Mouse (Mus musculus) spleen, postnatal 14 days (tissue): Measurements from ENCODE around the gene S100a2.

Experiments
- DNase-seq, 2 experiments: peaks; one replicate each; pipeline ENCODE4 v3.0.0; 2021 to 2022; ENCODE audit warnings: low spot score in 2 of 2

S100a2 gene

DNA sequence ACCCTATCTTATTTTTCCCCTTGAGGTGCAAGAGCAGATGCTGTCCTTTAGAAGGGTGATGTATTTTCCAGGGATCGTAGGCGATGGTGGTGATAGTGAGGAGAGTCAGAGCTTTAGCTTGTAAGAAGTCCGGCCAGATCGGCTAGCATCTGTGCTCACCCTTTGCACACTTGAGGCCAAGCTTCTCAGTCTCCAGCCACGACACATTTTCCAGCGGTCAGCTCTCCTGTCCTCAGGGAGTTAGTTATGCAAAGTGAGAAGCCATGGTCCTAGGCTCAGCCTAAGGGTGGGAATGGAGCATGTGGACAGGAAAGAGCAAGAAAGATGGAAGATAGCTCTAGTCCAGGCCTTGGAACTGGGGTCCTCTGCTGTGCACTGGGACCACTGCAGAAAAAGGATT, 6.8 kb downstream of the S100a2 start:
- no peak for DNase-seq

DNA sequence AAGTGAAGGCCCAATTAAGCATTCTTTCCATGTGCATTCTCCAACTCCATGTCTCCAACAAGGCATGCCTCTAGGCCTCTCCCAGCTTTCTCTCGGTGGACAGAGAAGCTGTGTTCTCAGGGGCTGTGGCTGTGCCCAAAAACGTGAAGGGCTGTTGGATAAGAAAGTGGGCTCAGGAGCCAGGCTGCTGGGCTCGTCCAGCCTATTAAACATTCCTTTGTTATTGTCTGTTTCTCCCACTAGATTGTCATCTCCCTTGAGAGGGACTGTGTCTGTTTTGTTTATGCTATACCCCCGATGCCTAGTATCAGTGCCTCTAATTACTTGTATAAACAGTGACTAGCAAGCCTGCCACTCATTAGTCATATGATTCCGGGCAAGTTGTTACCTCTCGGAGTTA, 7.7 kb downstream of the S100a2 start:
- no peak for DNase-seq

DNA sequence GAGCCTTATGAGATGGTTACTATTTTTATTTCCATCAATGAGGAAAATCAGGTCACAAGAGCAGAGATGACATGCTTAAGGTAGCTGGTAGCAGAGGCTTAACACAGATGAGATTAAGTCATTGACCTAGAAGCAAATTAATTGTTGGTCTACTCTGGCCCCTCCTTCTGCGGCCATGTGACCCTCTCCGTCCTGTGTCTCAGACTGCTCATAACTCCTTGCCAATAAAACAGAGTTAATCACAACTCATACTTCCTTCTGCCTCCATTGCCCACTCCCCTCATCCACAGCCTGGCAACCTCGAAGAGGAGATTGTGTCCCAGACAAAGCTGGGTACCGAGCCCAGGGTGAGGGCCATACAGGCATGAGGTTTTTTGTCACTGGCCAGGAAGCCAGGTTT, 8.2 kb downstream of the S100a2 start:
- no peak for DNase-seq

DNA sequence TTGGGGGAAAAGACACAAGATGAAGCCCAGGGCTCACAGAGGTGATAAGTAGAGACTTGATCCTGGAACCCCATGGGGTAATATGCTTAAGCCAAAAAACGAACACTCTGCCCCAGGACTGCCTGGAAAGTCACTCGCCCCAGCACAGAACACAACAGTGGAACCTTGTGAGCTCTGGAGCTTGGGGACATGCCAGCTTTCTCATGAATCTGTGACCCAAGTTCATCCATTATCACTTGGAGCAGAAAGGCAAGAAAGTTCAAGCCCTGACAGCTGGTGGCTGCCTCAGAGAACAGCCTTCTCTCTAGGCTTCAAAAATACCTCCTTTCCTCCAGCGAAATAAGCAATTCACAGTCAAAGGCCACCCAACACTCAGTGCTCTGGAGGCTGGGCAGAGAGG, 9.4 kb downstream of the S100a2 start:
- no peak for DNase-seq

DNA sequence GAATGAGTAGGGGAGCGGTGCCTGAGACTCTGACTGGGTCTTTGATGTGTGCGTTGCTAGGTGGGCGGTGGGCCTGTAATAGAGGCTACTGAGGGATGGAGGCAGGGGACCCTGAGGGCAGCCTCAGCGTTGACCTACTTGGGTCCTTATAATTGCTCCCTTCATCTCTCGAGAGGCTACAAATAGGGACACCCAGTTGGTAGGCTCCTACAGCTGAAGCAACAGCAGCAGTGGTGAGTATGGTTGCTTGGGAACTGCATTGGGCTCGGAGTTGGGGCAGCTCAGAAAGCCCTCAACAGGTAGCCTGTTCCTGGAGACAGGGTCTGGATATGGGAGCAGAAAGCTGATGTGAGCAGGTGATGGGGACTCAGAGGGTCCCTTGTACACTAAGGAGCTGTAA, 10.0 kb downstream of the S100a2 start:
- DNase-seq = no peak

DNA sequence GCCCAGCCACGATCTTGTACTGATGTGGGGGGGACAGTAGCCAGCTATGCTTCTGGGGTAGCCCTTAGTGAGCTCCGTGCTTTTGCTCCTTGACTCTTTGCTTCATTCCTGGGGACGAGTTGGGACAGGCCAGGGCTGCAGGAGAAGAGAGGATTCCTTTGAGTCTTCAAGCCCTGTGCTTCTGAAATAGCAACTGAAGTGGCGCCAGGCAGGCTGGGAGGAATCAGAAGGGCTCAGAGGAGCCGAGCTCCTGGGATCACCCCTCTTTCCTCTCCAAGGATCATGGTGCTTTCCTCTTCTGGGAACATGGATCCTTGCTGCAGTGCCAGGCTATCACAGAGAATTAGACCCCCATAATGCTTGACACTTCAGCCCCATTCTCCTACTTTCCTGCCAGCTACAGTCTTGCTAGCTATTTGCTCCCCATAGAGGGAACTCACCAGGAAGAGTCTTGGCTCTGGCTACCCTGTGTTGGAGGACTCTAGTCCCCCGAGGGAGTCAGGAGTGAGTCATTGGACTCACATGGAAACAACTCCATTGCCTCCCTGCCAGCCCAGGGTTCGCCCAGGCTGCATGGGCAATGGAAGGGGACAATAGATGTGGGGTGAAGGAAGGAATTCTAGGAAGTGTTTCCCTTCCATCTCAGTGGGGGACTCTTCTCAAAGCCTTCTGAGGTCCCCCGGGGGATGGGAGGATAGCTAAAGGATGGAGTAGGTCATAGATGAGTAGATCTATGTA, 10.6 kb downstream of the S100a2 start:
- DNase-seq = no peak

DNA sequence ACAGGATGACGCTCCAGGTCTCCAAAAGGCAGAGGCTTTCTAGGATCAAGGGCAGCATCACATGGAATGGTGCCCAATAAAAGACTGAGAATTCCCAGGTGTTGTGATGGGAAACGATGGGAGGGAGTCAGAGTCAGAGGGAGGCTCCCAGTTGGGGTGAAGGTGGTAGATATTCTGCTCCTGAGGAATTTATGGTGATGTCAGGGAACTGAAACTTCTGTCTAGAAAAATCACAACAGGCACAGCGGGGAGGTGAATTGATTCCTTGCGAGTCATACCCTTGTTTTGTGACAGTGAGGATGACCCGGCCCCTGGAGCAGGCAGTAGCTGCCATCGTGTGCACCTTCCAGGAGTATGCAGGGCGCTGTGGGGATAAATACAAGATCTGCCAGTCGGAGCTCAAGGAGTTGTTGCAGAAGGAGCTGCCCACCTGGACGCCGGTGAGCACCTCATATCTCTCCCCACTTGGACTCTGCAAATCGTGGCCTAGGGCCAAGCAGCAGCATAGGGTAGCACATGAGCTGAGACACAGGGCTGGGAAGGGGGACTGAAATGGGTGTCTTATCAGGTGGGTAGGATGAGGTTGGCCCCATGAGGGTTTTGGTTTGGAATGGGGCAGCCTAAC, 11.6 kb downstream of the S100a2 start, which contains the start of gene Gm42674:
Gene Gm42674 (plus strand): TSS at position 419 of the 625 bp plus-strand sequence.
- no peak for DNase-seq

DNA sequence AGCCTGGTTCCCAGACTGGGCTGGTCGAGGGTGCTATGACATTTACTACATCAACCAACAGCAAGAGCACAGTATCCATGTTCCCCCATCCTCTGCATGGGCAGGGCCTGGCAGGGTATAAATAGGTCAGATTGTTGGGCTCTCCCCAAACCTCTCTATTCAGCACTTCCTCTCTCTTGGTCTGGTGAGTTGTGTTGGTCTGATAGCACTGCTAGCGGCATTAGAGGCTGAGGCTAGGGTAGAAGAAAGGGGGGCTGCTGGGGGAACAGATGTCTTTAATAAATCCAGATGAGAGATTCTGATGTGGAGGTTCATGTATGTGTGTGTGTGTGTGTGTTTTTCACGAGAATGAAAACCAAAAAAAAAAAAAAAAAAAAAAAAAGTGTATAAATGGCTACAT, 13.6 kb downstream of the S100a2 start, which contains the start of gene S100a4:
Gene S100a4 (plus strand): TSS at position 149 of the 400 bp plus-strand sequence.
- DNase-seq = no peak

DNA sequence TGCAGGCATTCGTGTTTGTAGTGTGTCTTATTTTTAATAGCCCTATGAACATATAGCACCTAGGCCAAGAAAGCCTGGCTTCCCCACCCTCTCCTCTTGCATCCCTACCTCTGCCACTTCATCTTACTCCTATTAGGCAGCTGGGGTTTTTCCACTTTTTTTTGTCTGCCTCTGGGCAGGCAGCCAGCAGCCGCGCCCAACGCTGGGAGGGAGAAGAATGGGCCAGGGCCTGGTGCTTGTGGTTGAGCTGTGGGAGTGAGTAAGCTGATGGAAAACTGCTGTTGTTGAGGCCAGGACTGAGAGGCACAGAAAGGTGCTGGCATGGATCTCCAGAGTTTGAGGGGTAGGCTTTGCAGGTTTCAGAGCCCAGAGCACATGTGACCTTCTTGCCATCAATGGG, 14.4 kb downstream of the S100a2 start:
- no peak for DNase-seq

DNA sequence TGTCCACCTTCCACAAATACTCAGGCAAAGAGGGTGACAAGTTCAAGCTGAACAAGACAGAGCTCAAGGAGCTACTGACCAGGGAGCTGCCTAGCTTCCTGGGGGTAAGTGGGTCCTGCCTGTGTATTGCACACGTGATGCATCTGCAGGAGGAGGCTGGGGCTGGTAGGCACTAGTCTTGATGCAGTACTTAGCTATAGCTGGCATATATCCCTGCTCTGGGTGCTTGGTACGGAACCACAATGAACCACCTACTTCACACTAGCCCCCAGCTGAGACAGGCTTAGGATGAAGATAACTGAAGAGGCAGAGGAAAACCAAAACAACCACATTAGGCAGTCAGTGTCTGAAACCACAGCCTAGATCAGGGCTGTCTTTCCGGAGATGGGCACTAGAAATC, 15.0 kb downstream of the S100a2 start:
- DNase-seq = no peak

DNA sequence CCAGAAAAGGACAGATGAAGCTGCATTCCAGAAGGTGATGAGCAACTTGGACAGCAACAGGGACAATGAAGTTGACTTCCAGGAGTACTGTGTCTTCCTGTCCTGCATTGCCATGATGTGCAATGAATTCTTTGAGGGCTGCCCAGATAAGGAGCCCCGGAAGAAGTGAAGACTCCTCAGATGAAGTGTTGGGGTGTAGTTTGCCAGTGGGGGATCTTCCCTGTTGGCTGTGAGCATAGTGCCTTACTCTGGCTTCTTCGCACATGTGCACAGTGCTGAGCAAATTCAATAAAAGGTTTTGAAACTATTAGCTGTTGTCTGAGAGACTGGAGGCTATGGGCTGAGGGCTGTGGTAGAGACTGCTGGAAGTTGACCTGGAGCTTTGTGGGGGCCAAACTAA, 15.7 kb downstream of the S100a2 start:
- no peak for DNase-seq

DNA sequence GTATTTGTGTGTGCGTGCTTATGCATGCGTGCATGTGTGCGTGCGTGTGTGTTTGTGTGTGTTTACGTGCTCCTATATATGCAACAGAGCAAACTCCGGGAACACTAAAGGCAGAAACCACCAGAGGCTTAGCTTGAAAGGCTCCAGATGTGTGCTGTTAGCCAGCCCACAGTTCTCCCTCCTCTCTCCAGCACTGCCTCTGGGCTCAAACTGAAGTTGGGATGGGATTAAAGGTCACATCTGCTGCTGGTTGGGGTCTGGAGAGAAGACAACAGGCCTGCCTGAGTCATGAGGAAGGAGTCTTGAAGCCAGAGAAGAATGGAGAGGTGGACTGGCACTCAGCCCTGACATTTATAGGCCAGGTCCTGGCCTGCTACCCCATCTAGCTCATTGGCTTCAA, 16.1 kb downstream of the S100a2 start:
- DNase-seq = no peak

DNA sequence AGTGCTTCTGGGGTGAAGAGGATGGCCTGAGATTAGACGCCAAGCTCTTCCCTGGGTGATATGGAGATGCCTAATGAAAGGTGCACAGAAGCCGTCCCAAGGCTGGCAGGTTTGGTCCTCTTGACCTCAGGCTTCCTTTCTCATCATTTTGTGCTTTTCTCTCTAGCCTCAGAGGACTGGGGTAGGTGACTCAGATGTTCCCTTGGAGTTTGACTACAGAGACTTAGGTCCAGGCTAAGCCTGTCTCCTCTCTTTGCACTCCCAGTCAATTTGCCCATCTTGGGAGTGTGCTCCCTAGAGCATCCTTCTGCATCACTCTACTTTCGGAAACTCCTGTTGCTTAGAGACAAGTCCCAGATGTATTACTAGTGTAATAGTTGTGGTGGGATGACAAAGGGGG, 17.3 kb downstream of the S100a2 start:
- no peak for DNase-seq

DNA sequence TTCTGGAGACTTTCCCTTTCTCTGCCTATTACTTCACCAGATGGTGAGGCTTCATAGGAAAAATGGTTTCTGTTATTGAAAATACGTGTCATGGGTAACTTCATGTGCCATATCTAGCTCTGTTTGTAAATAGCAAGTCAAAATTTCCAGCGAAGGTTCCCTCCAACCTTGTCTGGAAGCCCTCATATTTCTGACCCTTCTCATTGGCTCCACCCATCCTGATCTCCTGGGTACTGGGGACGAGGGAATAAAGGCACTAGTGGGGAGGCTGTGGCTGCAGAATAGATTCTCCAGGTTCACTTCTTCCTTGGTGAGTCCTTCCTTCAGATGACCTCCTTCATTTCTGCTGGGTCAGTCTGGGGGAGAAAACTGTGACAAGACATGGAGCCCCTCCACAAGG, 18.2 kb downstream of the S100a2 start, which contains the start of gene S100a5:
Gene S100a5 (plus strand): TSS at position 301 of the 400 bp plus-strand sequence.
- DNase-seq = no peak

DNA sequence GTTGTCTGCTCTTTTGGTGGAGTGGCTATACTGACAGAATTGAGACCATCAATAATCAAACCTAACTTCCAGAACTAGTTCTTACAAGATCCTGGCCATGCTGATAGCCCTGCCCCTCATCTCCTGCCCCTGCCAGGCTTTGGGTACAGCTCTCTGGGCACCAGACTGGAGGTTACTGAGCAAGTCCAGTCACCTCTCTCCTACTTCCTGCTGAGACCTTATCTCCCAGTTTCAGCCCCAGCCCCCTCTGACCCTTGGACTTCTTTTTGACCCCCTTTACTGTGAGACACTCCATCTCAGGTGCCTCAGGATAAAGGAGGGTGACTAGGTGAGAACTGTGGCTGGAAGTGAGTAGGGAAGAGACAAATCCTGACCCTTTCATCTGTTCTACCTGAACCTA, 19.1 kb downstream of the S100a2 start:
- no peak for DNase-seq

DNA sequence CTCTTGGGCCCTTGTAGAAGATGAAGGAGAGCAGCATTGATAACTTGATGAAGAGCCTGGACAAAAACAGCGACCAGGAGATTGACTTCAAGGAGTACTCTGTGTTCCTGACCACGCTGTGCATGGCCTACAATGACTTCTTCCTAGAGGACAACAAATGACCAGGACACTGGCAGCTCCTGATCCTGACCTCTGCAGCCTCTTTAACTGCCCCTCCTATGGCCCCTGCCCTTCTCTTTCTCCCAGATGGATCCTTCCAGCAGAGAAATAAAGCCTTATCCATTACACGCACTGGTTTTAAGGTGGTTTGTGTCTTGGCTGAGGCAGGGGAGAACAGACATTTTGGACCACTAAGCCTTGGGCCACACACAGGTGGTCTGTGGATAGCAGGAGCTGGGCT, 21.4 kb downstream of the S100a2 start:
- no peak for DNase-seq

DNA sequence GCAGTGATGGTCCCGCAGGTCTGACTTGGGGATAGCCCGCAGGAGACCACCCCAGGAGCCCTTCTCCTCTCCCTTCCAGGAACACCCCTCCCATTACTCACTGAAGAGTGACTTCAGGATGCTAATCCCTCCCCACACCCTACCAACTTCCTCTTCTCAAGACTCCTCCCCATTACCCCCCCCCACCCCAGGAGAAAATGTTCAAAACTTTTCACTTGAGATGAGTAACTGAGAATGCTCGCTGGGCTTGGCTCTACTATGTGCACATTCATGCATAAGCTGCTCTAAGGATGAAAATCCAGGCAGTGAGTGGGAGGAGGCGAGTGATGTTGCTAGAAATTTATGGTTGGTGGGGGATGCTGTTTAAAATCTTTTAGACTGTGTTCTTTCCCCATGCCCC, 22.0 kb downstream of the S100a2 start:
- DNase-seq = no peak

DNA sequence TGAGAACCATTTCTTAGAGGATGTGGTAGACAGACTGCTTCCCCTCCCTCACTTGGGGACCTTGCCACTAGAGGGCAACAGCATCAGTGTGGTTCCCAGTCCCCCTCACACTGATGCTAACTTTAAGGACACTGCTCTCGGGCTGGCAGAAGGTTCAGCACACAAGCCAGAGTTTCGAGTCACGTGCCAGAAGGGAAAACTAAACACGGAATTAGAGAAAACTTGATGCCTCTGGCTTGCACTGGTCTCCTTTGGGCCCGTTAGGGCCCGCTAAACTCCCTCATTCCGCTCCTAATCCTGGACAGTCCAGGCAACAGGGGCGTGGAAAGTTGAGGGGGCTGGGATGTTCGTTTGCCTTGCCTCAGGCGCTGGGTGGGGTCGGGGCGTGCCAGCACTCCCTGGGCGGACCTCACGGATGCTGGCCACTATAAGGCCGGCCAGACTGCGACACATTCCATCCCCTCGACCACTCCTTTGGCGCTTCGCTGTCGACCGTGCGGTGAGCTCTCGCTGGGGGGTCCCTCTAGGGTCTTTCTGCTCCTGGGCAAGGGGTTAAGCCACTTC, 22.8 kb downstream of the S100a2 start, which contains the start of gene S100a6:
Gene S100a6 (plus strand): TSS at position 155 of the 564 bp plus-strand sequence.
- DNase-seq = peak; percentile 48 to 66

DNA sequence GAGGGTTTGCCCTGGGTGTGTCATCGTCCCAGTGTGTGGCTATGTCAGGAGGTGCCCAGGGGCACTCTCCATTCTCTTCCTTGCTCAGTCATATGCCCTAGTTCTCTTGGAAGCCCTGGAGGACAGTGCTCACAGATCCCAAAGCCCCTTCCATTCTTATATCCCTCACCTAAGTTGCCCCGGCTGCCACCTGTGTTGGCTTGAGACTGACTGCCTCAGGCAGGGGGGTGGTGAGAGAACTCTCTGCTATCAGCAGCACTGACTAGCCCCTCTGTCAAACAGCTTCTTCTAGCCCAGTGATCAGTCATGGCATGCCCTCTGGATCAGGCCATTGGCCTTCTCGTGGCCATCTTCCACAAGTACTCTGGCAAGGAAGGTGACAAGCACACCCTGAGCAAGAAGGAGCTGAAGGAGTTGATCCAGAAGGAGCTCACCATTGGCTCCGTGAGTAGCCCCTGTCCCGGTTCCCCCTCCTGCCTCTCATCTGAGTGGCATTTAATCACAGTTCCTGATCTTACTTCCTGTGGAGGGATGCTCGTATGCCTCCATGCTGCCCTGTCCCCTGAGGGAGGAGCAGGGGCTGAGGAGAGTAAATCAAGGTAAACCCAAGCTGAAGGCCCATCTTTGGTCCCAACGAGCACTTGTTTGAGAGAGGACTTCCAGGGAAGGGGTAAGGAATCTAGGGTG, 23.6 kb downstream of the S100a2 start:
- no peak for DNase-seq

DNA sequence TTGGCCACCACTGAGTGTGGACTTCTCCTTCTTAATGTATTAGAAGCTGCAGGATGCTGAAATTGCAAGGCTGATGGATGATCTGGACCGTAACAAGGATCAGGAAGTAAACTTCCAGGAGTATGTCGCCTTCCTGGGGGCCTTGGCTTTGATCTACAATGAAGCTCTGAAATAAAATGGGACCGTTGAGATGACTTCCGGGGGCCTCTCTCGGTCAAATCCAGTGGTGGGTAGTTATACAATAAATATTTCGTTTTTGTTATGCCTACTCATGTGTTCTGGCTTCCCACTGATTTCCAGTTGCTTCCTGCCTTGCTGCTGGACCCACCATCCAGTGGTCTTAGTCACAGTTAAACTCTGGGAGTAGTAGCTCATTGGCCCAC, 24.1 kb downstream of the S100a2 start:
- DNase-seq = no peak

DNA sequence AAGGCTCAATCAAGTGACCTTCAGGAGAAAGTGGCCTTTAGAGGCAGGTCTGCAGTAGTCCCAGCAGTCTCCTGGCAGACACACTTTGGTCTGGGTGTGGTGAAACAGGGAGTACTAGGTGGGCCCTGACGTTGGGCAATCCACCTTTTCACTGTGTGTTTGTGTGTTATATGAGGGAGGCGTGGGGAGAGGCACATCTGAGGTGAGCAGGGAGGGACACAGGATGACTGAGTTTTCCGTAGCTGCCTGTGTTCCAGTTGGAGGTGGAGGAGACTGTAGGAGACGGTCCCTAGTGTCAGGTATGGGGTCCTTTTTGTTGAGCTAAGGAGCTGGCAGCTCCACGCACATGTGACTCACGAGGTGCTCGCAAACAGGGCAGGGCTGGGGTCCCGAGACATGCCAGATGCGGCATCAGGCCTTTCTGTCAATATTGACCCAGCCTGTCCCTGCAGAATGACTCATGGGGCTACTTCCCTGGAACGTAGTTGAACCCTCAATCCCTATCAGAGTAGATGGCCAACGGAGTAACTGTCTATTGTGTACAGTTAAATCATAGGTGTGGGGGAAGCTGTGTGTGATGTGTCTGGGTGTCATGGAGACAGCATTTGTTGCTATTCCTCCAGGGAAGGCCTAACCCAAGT, 24.7 kb downstream of the S100a2 start:
- no peak for DNase-seq

DNA sequence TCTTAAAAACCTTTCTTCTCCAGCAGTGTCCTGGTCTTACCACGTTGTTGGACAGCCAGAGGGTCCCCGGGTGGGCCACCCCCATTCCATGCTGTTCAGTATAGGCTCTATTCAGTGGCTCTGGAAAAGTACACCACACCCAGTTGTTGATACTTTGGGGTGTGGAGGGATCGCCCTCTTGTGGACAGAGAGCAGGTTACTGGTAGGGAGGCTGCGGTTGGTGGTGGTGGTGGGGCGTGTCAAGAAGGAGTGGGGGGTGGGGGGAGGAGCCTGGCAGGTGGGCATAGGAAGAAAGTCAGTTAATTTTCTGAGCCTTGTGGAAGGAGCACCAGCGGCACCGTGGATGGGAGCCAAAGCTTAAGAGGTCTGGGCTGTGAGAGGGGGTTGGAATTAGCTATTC, 25.4 kb downstream of the S100a2 start:
- peak; percentile 40 to 62 for DNase-seq
